ENCODE assay signal across 8 mouse cellular contexts in genomic region chr5:123992794-123993193, GRCm38 (mm10). TPM values are rescaled to one million over a fixed set of nuclear protein-coding genes. Genes with fewer than 3 reads are reported as not detected.
A peak's percentile ranks its signal among the peaks of the same experiment; 100 is the strongest.
DNase-seq lines count a peak whose midpoint lies in the region; ATAC-seq and TF ChIP-seq lines count a peak whose summit lies in the region.

No protein-coding gene starts in this region.

- peak; percentile 57 for ATAC-seq in forebrain, embryonic 14.5 days

- peaks cover 19% of the 10 kb centered on the region for H3K36me3 ChIP-seq in E14TG2a.4 (ENCODE audit: insufficient read depth, low read length)
- H3K36me3 ChIP-seq in forebrain, embryonic 14.5 days (ENCODE audit: control insufficient read depth, insufficient read depth, low read length): peaks cover 12% of the 10 kb centered on the region; the same call in 1 of the 2 replicates

- peak; percentile 86 for DNase-seq in brain, adult 2 months (ENCODE audit: low read depth, low spot score)
- peak; percentile 84 for DNase-seq in forebrain, embryonic 14.5 days (ENCODE audit: low spot score)
- DNase-seq in heart, postnatal 4 days: peak; percentile 96
- DNase-seq in layer of hippocampus, adult 9-10 months (ENCODE audit: low spot score): peak; percentile 88
- DNase-seq in lung, postnatal 14 days: peak; percentile 94
- DNase-seq in right cerebral cortex, adult 18-20 months: peak; percentile 75
- peak; percentile 69 for DNase-seq in urinary bladder, adult 2 months (ENCODE audit: low spot score)

- H3K9me3 ChIP-seq in E14TG2a.4 (ENCODE audit: low read length): no peaks in the 10 kb centered on the region
- H3K9me3 ChIP-seq in forebrain, embryonic 14.5 days (replicated peaks; ENCODE audit: control insufficient read depth, low read length): no peaks in the 10 kb centered on the region

- H3K27ac ChIP-seq in forebrain, embryonic 14.5 days (ENCODE audit: low read depth, low read length): peak overlapping the region; percentile 85; the same call in 1 of the 2 replicates

- no peak overlapping the region for H3K9ac ChIP-seq in forebrain, embryonic 14.5 days (ENCODE audit: low read length)

- H3K27me3 ChIP-seq in E14TG2a.4 (ENCODE audit: insufficient read depth, low read length): peaks cover 16% of the 10 kb centered on the region
- no peaks in the 10 kb centered on the region for H3K27me3 ChIP-seq in forebrain, embryonic 14.5 days (replicated peaks; ENCODE audit: control insufficient read depth, insufficient read depth, low read length)

- H3K4me1 ChIP-seq in E14TG2a.4 (replicated peaks; ENCODE audit: low read depth, low read length): peaks cover 56% of the 10 kb centered on the region
- H3K4me1 ChIP-seq in forebrain, embryonic 14.5 days (ENCODE audit: control insufficient read depth, insufficient read depth, low read length): peaks cover 4% of the 10 kb centered on the region; the same call in 1 of the 2 replicates

- H3K4me3 ChIP-seq in E14TG2a.4 (replicated peaks; ENCODE audit: low read length): no peak overlapping the region
- H3K4me3 ChIP-seq in forebrain, embryonic 14.5 days (ENCODE audit: low read depth, low read length): no peak overlapping the region

- peak; percentile 90 for TF ChIP-seq CTCF in E14TG2a.4 (conservative IDR thresholded peaks at IDR 0.05; ENCODE audit: low read length)

- WGBS in forebrain, embryonic 14.5 days: 29% methylated on average over 5 of the region's 5 CpGs

- H3K4me2 ChIP-seq in forebrain, embryonic 14.5 days (ENCODE audit: low read length): no peak overlapping the region

RNA-seq across cellular contexts. Expression of gene Hip1r, which starts 19.4 kb away (rescaled TPM):
- polyA plus RNA-seq in forebrain, embryonic 14.5 days (2014; fragmentation: Nextera tagmentation; extraction: Ambion mirVana): 12.4 and 27.1 TPM in 2 replicates
- total RNA-seq in heart, postnatal 4 days (2021): 10 to 100 TPM; 29.6 to 42.2 TPM
- polyA plus RNA-seq in urinary bladder, adult 2 months (2012; rRNA removed): 53.9 and 54.0 TPM in 2 replicates

RNA-seq across cellular contexts. Expression of gene Vps37b, which starts 39.3 kb away (rescaled TPM):
- polyA plus RNA-seq in forebrain, embryonic 14.5 days (2014; fragmentation: Nextera tagmentation; extraction: Ambion mirVana): 70.5 and 86.6 TPM in 2 replicates
- total RNA-seq in heart, postnatal 4 days (2021): 10 to 100 TPM; 42.3 to 49.1 TPM
- polyA plus RNA-seq in urinary bladder, adult 2 months (2012; rRNA removed): 34.2 and 38.8 TPM in 2 replicates
